Mouse (Mus musculus) thymus, adult 2 months (tissue): Measurements from ENCODE around the gene Arhgap44.

Source experiments
- CTCF ChIP-seq: fragments of 200-500 bp; IDR thresholded peaks from 2 replicates; pipeline ENCODE4 v1.5.1; 2012; ENCODE audit warnings: mild to moderate bottlenecking, control low read depth, low read length, moderate library complexity, borderline replicate concordance; ENCODE audit not compliant: control insufficient read depth, poor library complexity, insufficient read depth; ENCODE audit errors: extremely low read depth
- POLR2A ChIP-seq: fragments of 200-500 bp; IDR thresholded peaks from 2 replicates; pipeline ENCODE4 v1.6.1; 2012; ENCODE audit warnings: mild to moderate bottlenecking, low read length, control low read depth, moderate library complexity; ENCODE audit not compliant: control insufficient read depth, poor library complexity, insufficient read depth; ENCODE audit errors: extremely low read depth

DNA sequence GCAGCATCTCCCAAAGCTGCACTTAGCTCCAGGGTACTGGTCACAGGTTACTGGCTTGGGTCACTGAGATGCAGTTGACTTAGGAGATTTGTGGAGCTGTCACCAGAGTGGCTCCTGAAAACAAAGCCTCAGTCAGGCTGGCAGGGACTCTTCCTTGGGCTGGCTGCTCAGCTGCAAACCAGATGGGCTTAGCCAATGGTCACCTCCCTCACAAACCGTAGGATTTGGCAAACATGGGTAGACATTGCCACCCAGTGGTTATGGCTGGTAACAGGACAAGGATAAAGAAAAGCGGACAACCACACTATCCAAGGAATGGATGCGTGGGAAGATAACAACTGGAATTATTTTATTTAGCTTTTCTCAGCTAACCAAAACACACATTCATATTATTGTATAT, 194.3 kb downstream of the Arhgap44 start:
- TF ChIP-seq POLR2A = no peak
- TF ChIP-seq CTCF = no peak
